Mouse (Mus musculus): ENCODE data around the gene Rcan2.

Rcan2 gene

GRCm38 (mm10) chr17:44088226-44088625, 287.1 kb downstream of the Rcan2 start:
- no peak for DNase-seq
